Mouse (Mus musculus) embryonic fibroblast, embryonic 13.5 days (primary cell): ENCODE data around the gene Grik5. TPM values are rescaled to one million over a fixed set of nuclear protein-coding genes. Genes with fewer than 3 reads are reported as not detected.

ENCODE experiments used
- H3K27ac ChIP-seq: 2 replicates; pipeline ENCODE4 v1.5.1; 2012; ENCODE audit warnings: low read length, control low read depth, inconsistent platforms; ENCODE audit not compliant: insufficient read depth
- H3K4me1 ChIP-seq: 2 replicates; pipeline ENCODE4 v1.6.1; 2011; ENCODE audit warnings: low read length; ENCODE audit not compliant: control insufficient read depth, insufficient read depth
- H3K4me3 ChIP-seq: 2 replicates; pipeline ENCODE4 v1.5.1; 2011; ENCODE audit warnings: mild to moderate bottlenecking, control low read depth, low read length; ENCODE audit not compliant: insufficient read depth
- CTCF ChIP-seq: IDR thresholded peaks from 2 replicates; pipeline ENCODE4 v1.5.1; 2011; ENCODE audit warnings: mild to moderate bottlenecking, control low read depth, low read length, moderate library complexity, borderline replicate concordance; ENCODE audit not compliant: insufficient read depth
- POLR2A ChIP-seq: IDR thresholded peaks from 2 replicates; pipeline ENCODE4 v1.6.1; 2011; ENCODE audit warnings: low read depth, mild to moderate bottlenecking, control low read depth, low read length, moderate library complexity
- polyA plus RNA-seq: library from polyadenylated mRNA; stranded (reverse); fragments of >200 nt; gene quantifications from 2 replicates; pipeline ENCODE4 v1.2.4, GENCODE M21; 2011; ENCODE audit warnings: low read depth; ENCODE audit not compliant: missing spikeins, insufficient read length

Gene Grik5
- polyA plus RNA-seq, result 31.6 and 45.3 TPM in 2 replicates

- H3K4me3 ChIP-seq, result peak within 1 kb of the TSS; percentile 72
- no peaks in the 10 kb centered on the region; the same call in 1 of the 2 replicates for H3K4me1 ChIP-seq
- no peak for TF ChIP-seq CTCF
- TF ChIP-seq POLR2A, result no peak; the same call in 1 of the 2 replicates
- H3K27ac ChIP-seq, result peak within 1 kb of the TSS; percentile 16; the same call in 1 of the 2 replicates
These were observed at the start of gene Grik5, which contains the start of gene Zfp574 for GRCm38 (mm10) chr7:25071979-25072715. Gene Grik5, minus strand, starts transcription at chr7:25072346. Gene Zfp574, plus strand, starts transcription at chr7:25072567.

GRCm38 (mm10) chr7:25121240-25121786 lies 49.2 kb upstream of the Grik5 start:
- Histone ChIP-seq H3K27ac (no peak overlapping the region), H3K4me1 (no peaks in the 10 kb centered on the region), H3K4me3 (no peak overlapping the region)
- TF ChIP-seq POLR2A (no peak), CTCF (no peak)

- TF ChIP-seq CTCF (no peak), POLR2A (no peak)
- no peaks in the 10 kb centered on the region for H3K4me1 ChIP-seq
- no peak overlapping the region for H3K4me3 ChIP-seq
- H3K27ac ChIP-seq, result no peak overlapping the region
These were observed 48.1 kb upstream of the Grik5 start for GRCm38 (mm10) chr7:25120061-25120834.

- TF ChIP-seq POLR2A (no peak), CTCF (no peak)
- H3K4me1 ChIP-seq, result no peaks in the 10 kb centered on the region
- no peak overlapping the region for H3K4me3 ChIP-seq
- no peak overlapping the region for H3K27ac ChIP-seq
These were observed 40.9 kb upstream of the Grik5 start for GRCm38 (mm10) chr7:25112956-25113603.

- TF ChIP-seq CTCF (no peak), POLR2A (no peak)
- H3K4me1 ChIP-seq, result no peaks in the 10 kb centered on the region
- H3K4me3 ChIP-seq, result no peak overlapping the region
- H3K27ac ChIP-seq, result no peak overlapping the region
These were observed 40.2 kb upstream of the Grik5 start for GRCm38 (mm10) chr7:25112178-25112955.

- TF ChIP-seq POLR2A (no peak), CTCF (no peak)
- no peak overlapping the region for H3K4me3 ChIP-seq
- H3K27ac ChIP-seq, result no peak overlapping the region
- H3K4me1 ChIP-seq, result no peaks in the 10 kb centered on the region
These were observed 38.2 kb upstream of the Grik5 start for GRCm38 (mm10) chr7:25110336-25110735.

GRCm38 (mm10) chr7:25109355-25109754 lies 37.2 kb upstream of the Grik5 start:
- TF ChIP-seq CTCF, result no peak
- TF ChIP-seq POLR2A, result no peak
- Histone ChIP-seq H3K27ac (no peak overlapping the region), H3K4me1 (no peaks in the 10 kb centered on the region), H3K4me3 (no peak overlapping the region)

- TF ChIP-seq POLR2A (no peak), CTCF (no peak)
- Histone ChIP-seq H3K4me3 (no peak overlapping the region), H3K27ac (no peak overlapping the region), H3K4me1 (no peaks in the 10 kb centered on the region)
These were observed 34.8 kb upstream of the Grik5 start for GRCm38 (mm10) chr7:25106790-25107502.
